Mouse (Mus musculus) thymus, postnatal 25 days (tissue): ENCODE results near the gene Nipal3.
A peak's percentile ranks its signal among the peaks of the same experiment; 100 is the strongest.

ENCODE experiments used
- DNase-seq: peaks from one replicate; pipeline ENCODE4 v3.0.0; 2022

Nipal3 gene

GRCm38 (mm10) chr4:135505794-135506193, 11.0 kb upstream of the Nipal3 start:
- DNase-seq = no peak

- DNase-seq = peak; percentile 12
Observed at GRCm38 (mm10) chr4:135501587-135501986, 6.7 kb upstream of the Nipal3 start.

GRCm38 (mm10) chr4:135499831-135500230, 5.0 kb upstream of the Nipal3 start:
- DNase-seq = no peak

GRCm38 (mm10) chr4:135498136-135498535, 3.3 kb upstream of the Nipal3 start:
- no peak for DNase-seq

GRCm38 (mm10) chr4:135495810-135496209, 972 bp upstream of the Nipal3 start:
- DNase-seq = no peak

GRCm38 (mm10) chr4:135495397-135495791, 556 bp upstream of the Nipal3 start:
- no peak for DNase-seq

- DNase-seq = peak; percentile 50
Observed at GRCm38 (mm10) chr4:135493691-135494520, 932 bp downstream of the Nipal3 start.

- no peak for DNase-seq
Observed at GRCm38 (mm10) chr4:135493271-135493670, 1.6 kb downstream of the Nipal3 start.

- no peak for DNase-seq
Observed at GRCm38 (mm10) chr4:135489256-135489655, 5.6 kb downstream of the Nipal3 start.

GRCm38 (mm10) chr4:135486352-135486751, 8.5 kb downstream of the Nipal3 start:
- DNase-seq = no peak

- DNase-seq = no peak
Observed at GRCm38 (mm10) chr4:135485086-135485485, 9.8 kb downstream of the Nipal3 start.

- DNase-seq = no peak
Observed at GRCm38 (mm10) chr4:135480370-135480769, 14.5 kb downstream of the Nipal3 start.

GRCm38 (mm10) chr4:135477851-135478250, 17.0 kb downstream of the Nipal3 start:
- no peak for DNase-seq

GRCm38 (mm10) chr4:135463406-135463805, 31.4 kb downstream of the Nipal3 start:
- no peak for DNase-seq

GRCm38 (mm10) chr4:135453572-135453971, 41.3 kb downstream of the Nipal3 start:
- no peak for DNase-seq

GRCm38 (mm10) chr4:135453164-135453563, 41.7 kb downstream of the Nipal3 start:
- DNase-seq = no peak

- no peak for DNase-seq
Observed at GRCm38 (mm10) chr4:135451360-135452015, 43.4 kb downstream of the Nipal3 start.

GRCm38 (mm10) chr4:135442473-135442872, 52.4 kb downstream of the Nipal3 start:
- no peak for DNase-seq

GRCm38 (mm10) chr4:135439904-135440522, 54.8 kb downstream of the Nipal3 start:
- peak; percentile 61 for DNase-seq

GRCm38 (mm10) chr4:135439188-135439647, 55.6 kb downstream of the Nipal3 start:
- DNase-seq = peak; percentile 79

- no peak for DNase-seq
Observed at GRCm38 (mm10) chr4:135437924-135438323, 56.9 kb downstream of the Nipal3 start.

- peak; percentile 27 for DNase-seq
Observed at GRCm38 (mm10) chr4:135436291-135436690, 58.5 kb downstream of the Nipal3 start.

- no peak for DNase-seq
Observed at GRCm38 (mm10) chr4:135434395-135434789, 60.4 kb downstream of the Nipal3 start.
